Mouse (Mus musculus) heart, adult 2 months (tissue): Measurements from ENCODE around the gene Aif1.

ENCODE experiments used
- CTCF ChIP-seq: fragments of 200-600 bp; IDR thresholded peaks from 2 replicates; pipeline ENCODE4 v1.8.1; 2022; ENCODE audit warnings: antibody characterized with exemption, mild to moderate bottlenecking, moderate library complexity
- EP300 ChIP-seq: fragments of 200-500 bp; IDR thresholded peaks from 2 replicates; pipeline ENCODE4 v1.6.1; 2011; ENCODE audit warnings: low read depth, low read length, control low read depth; ENCODE audit not compliant: insufficient read depth

- TF ChIP-seq EP300 (no peak), CTCF (no peak)
Measured at GRCm38 (mm10) chr17:35131038-35131437, 44.8 kb downstream of the Aif1 start.
